Mouse (Mus musculus): ENCODE data around the gene Gm14443. TPM values are rescaled to one million over a fixed set of nuclear protein-coding genes. Genes with fewer than 3 reads are reported as not detected.

The Gm14443 gene
- not detected for total RNA-seq (2023)

GRCm38 (mm10) chr2:175175401-175176180 is at the start of gene Gm14443:
TSS of gene Gm14443 (minus strand) at chr2:175175871.

GRCm38 (mm10) chr2:175206732-175207131 is 31.1 kb upstream of the Gm14443 start, which contains the start of gene Gm14391:
TSS of gene Gm14391 (minus strand) at chr2:175206917.

GRCm38 (mm10) chr2:175141993-175142295 is 33.7 kb downstream of the Gm14443 start, which contains the start of gene Gm14399:
TSS of gene Gm14399 (minus strand) at chr2:175142012.

Other genes starting within 250 kb of the Gm14443 start
- gene Gm14444, start 165.6 kb downstream of the Gm14443 start, total RNA-seq (2023) = not detected
- gene Gm14393, start 108.1 kb downstream of the Gm14443 start, total RNA-seq (2023) = not detected
- gene Gm14399, start 33.9 kb downstream of the Gm14443 start, total RNA-seq (2023) = 1 to 10 TPM in 1 of 2 experiments, under 1 TPM in 1; 0.26 to 1.2 TPM
- 1 to 10 TPM; 6.4 to 8.3 TPM for gene Gm14391, start 31.0 kb upstream of the Gm14443 start, total RNA-seq (2023)
- 1 to 10 TPM in 1 of 2 experiments, under 1 TPM in 1; 0.82 to 3.9 TPM for gene Gm14440, start 99.3 kb upstream of the Gm14443 start, total RNA-seq (2023)
- 1 to 10 TPM; 3.2 to 4.1 TPM for gene Gm4631, start 162.3 kb upstream of the Gm14443 start, total RNA-seq (2023)
- gene Zfp968, start 196.6 kb upstream of the Gm14443 start, total RNA-seq (2023) = not detected

Data from neutrophil, adult 59 days (primary cell).